Mouse (Mus musculus) midbrain, embryonic 16.5 days (tissue): ENCODE data around the gene Fkbp1b. TPM values are rescaled to one million over a fixed set of nuclear protein-coding genes. Genes with fewer than 3 reads are reported as not detected.
A peak's percentile ranks its signal among the peaks of the same experiment; 100 is the strongest.

ENCODE experiments used
- ATAC-seq: fragments of 200-750 bp; cut with Nextera tagmentation; 2 replicates; pipeline ENCODE4 v1.8.0; 2017; ENCODE audit warnings: moderate TSS enrichment
- H3K27ac ChIP-seq: fragments of 300-500 bp; sonication (generic); 2 replicates; pipeline ENCODE4 v1.5.1; 2014; ENCODE audit warnings: mild to moderate bottlenecking, low read length, mixed read lengths
- H3K27me3 ChIP-seq: fragments of 300-500 bp; sonication (generic); 2 replicates; pipeline ENCODE4 v1.6.1; 2014; ENCODE audit warnings: low read depth, low read length, mixed read lengths; ENCODE audit not compliant: control insufficient read depth, insufficient read depth
- H3K36me3 ChIP-seq: fragments of 300-500 bp; sonication (generic); 2 replicates; pipeline ENCODE4 v1.6.1; 2014; ENCODE audit warnings: mild to moderate bottlenecking, low read length, moderate library complexity, mixed read lengths; ENCODE audit not compliant: control insufficient read depth, insufficient read depth
- H3K4me1 ChIP-seq: fragments of 300-500 bp; sonication (generic); 2 replicates; pipeline ENCODE4 v1.6.1; 2014; ENCODE audit warnings: mild to moderate bottlenecking, low read length, mixed read lengths; ENCODE audit not compliant: control insufficient read depth, insufficient read depth
- H3K4me2 ChIP-seq: fragments of 300-500 bp; sonication (generic); 2 replicates; pipeline ENCODE4 v1.6.1; 2014; ENCODE audit warnings: mild to moderate bottlenecking, low read length, mixed read lengths
- H3K4me3 ChIP-seq: fragments of 300-500 bp; sonication (generic); 2 replicates; pipeline ENCODE4 v1.5.1; 2014; ENCODE audit warnings: low read depth, mild to moderate bottlenecking, low read length, moderate library complexity, mixed read lengths
- H3K9ac ChIP-seq: fragments of 300-500 bp; sonication (generic); 2 replicates; pipeline ENCODE4 v1.6.1; 2014; ENCODE audit warnings: low read depth, low read length, mixed read lengths
- H3K9me3 ChIP-seq: fragments of 300-500 bp; sonication (generic); replicated peaks from 2 replicates; pipeline ENCODE4 v1.6.1; 2014; ENCODE audit warnings: mild to moderate bottlenecking, low read length, mixed read lengths; ENCODE audit not compliant: control insufficient read depth, poor library complexity, severe bottlenecking
- WGBS: fragments of 180-500 bp; shearing (Covaris S2); extraction: QIAGEN DNeasy Blood & Tissue Kit; methylation state at CpG from one replicate; pipeline ENCODE4 v1.1.7; 2014; 5-methylcytosine and 5-hydroxymethylcytosine counted together
- polyA plus RNA-seq: library from polyadenylated mRNA; unstranded; fragments of >200 nt; fragmentation: Nextera tagmentation; extraction: Ambion mirVana; gene quantifications from 2 replicates; pipeline ENCODE4 v1.2.1, GENCODE M21; 2015

Fkbp1b gene
- polyA plus RNA-seq, 1 experiment from 2014 or later, result 43.0 TPM

GRCm38 (mm10) chr12:4875623-4876022 lies 34.2 kb upstream of the Fkbp1b start:
- 74% methylated on average over 8 of the region's 8 CpGs for WGBS
- H3K36me3 ChIP-seq, result peaks cover 5% of the 10 kb centered on the region; the same call in 1 of the 2 replicates
- H3K9ac ChIP-seq, result no peak overlapping the region
- no peak overlapping the region for H3K4me3 ChIP-seq
- H3K4me1 ChIP-seq, result no peaks in the 10 kb centered on the region
- H3K27me3 ChIP-seq, result no peaks in the 10 kb centered on the region
- no peaks in the 10 kb centered on the region for H3K9me3 ChIP-seq
- ATAC-seq, result no peak
- H3K27ac ChIP-seq, result no peak overlapping the region
- no peak overlapping the region for H3K4me2 ChIP-seq

DNA sequence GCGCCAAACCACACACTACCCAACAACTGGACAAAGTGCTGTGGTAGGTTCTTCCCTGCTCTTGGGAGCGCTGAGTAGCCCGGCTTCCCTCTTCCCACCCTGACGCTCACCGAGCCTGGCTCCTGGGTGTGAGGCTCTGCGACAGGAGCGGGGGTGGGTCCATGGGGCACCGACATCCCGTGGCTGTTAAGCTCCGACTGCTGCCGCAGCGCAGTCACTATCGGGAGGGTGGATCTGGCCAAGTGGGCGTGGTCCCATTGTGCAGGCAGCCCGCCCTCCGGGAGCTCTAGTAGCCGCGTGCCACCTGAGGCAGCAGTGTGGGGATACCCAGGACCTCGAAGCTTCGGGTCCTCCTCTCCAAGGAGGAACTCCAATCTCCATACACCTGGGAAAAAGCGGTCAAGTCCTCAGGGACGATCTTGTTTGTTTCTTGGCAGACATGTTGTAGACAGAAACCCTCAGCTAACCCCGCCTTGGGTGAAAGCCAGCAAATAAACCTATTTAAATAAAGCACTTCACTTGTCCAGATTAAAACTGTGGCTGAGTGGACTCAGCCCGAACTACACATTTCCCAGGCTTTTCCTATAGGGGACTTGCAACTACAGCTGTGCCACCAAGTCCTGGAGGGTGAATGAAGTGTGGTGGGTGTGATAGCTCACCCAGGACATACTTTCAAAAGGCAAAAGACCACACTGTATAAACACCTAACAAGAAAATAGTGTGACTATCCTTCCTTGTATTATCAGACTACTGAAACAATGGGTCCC lies 33.0 kb upstream of the Fkbp1b start, which contains the start of gene Mfsd2b:
Gene Mfsd2b (minus strand): TSS at position 199 of the 767 bp plus-strand sequence.
- Histone ChIP-seq H3K9me3 (no peaks in the 10 kb centered on the region), H3K27me3 (no peaks in the 10 kb centered on the region), H3K36me3 (peaks cover 4% of the 10 kb centered on the region; the same call in 1 of the 2 replicates), H3K9ac (peak within 1 kb of the TSS; percentile 70), H3K4me1 (no peaks in the 10 kb centered on the region), H3K4me3 (peak within 1 kb of the TSS; percentile 41), H3K4me2 (peak within 1 kb of the TSS; percentile 85), H3K27ac (no peak within 1 kb of the TSS)
- peak; percentile 84 for ATAC-seq
- 5% methylated on average over 24 of the region's 24 CpGs for WGBS

DNA sequence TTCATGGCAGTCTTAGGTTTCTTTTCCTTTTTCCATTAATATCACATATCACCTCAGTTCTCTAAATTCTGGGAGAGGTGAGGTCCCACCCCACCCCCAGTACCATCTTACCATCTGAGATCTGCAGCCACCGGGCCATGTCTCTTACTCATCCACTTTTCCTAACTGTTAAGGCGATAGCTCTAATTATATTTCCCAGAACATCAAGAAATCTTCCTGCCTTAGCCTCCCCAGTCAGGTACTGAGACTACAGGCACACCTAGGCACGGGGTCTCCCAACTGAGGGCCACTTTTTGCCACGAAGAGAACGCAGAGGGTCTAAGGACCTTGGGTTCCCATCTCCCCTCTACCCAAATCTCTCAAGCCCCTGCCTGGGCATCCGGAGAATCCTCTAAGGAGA lies 32.1 kb upstream of the Fkbp1b start:
- Histone ChIP-seq H3K4me3 (peak overlapping the region; percentile 41; the same call in 1 of the 2 replicates), H3K36me3 (no peaks in the 10 kb centered on the region), H3K4me2 (peak overlapping the region; percentile 85), H3K27ac (no peak overlapping the region), H3K4me1 (no peaks in the 10 kb centered on the region), H3K9me3 (no peaks in the 10 kb centered on the region), H3K9ac (peak overlapping the region; percentile 70; the same call in 1 of the 2 replicates), H3K27me3 (no peaks in the 10 kb centered on the region)
- ATAC-seq, result peak; percentile 26; the same call in 1 of the 2 replicates
- 83% methylated on average over 6 of the region's 6 CpGs for WGBS

DNA sequence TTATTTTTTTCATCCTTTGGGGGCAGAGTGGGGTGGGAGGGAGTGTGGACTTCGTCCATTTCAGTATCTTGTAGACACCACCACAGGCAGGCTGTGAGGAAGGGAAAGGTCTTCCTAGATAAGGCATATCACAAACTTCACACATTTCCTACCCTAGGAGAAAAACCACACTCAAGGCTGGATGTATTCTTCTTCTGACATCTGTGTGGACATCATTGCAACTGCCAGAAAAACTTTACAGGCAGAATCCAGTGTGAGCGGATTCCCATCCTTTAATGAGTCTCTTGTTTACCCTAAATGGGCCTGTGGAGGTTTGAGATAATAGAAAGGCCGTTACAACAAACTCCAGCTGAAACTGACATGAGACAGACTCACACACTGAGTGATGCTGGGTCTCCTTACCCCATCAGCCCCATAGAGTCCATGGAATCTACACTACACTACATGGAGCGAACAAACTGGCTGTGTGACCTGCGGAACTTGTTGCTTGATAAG lies 31.6 kb upstream of the Fkbp1b start:
- no peak overlapping the region for H3K4me3 ChIP-seq
- H3K36me3 ChIP-seq, result no peaks in the 10 kb centered on the region
- 84% methylated on average over 5 of the region's 5 CpGs for WGBS
- H3K27me3 ChIP-seq, result no peaks in the 10 kb centered on the region
- ATAC-seq, result no peak
- H3K9me3 ChIP-seq, result no peaks in the 10 kb centered on the region
- H3K4me2 ChIP-seq, result no peak overlapping the region
- no peaks in the 10 kb centered on the region for H3K4me1 ChIP-seq
- H3K27ac ChIP-seq, result no peak overlapping the region
- H3K9ac ChIP-seq, result no peak overlapping the region

DNA sequence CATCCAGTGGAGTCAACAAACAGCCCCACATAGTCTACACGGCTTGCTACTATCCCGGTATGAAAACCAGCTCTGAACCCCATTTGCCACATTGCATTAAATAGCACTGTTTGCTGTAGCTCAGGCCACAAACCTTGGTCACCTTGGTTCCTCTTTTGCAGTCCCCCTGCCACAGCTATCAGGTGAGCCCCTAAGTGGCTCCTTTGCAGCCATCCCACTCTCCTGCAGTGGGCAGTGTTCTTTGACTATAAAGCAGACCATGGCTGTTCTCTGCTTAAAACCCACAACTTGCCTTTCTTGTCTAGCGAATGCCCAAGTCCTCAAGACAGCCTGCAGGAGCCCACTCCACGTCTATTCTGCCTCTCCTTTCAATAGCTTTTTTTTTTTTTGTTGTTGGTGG lies 30.9 kb upstream of the Fkbp1b start:
- ATAC-seq, result no peak
- WGBS, result 59% methylated on average over 4 of the region's 4 CpGs
- no peaks in the 10 kb centered on the region for H3K27me3 ChIP-seq
- H3K27ac ChIP-seq, result no peak overlapping the region
- no peaks in the 10 kb centered on the region for H3K9me3 ChIP-seq
- H3K9ac ChIP-seq, result no peak overlapping the region
- no peak overlapping the region for H3K4me2 ChIP-seq
- no peaks in the 10 kb centered on the region for H3K36me3 ChIP-seq
- H3K4me1 ChIP-seq, result no peaks in the 10 kb centered on the region
- H3K4me3 ChIP-seq, result no peak overlapping the region

DNA sequence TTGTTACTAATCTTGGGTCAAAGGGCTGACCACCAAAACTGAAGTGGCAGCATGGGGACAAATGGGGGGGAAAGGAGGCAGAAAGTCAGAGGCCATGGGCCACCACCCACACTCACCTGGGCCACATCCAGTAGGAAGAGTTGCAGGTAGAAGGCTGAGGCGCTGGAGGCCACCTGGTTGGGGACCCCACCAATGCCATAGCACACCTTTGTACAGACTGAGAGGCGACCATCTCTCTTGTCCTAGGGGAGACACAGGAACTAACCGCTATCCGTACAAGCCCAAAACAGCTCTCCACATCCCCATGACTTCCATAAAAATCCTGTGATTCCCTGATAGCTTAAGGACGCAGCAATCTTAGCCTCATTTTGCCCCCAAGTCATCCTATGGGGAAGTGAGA lies 29.9 kb upstream of the Fkbp1b start:
- no peak for ATAC-seq
- Histone ChIP-seq H3K4me3 (no peak overlapping the region), H3K27me3 (no peaks in the 10 kb centered on the region), H3K4me1 (no peaks in the 10 kb centered on the region), H3K27ac (no peak overlapping the region), H3K9me3 (no peaks in the 10 kb centered on the region), H3K36me3 (no peaks in the 10 kb centered on the region), H3K4me2 (no peak overlapping the region), H3K9ac (no peak overlapping the region)
- 91% methylated on average over 5 of the region's 5 CpGs for WGBS

DNA sequence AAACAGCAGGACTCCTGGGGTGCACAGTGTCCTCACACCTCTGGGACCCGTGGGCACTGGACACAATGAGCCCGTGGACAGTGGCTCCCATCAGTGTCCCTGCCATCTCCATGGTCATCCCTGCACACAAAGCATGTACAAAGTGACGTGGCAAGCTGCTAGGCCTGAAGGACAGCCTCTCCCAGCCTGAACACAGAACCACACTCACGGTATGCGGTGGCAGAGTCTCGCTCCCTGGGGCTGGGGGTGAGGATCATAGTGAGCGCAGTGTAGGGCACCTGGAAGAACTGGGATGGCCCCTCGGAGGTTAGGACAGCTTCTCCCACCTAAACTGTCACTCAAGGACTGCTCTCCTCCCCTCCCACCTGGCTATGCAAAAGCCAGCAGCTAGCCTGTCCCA lies 27.5 kb upstream of the Fkbp1b start:
- Histone ChIP-seq H3K27ac (no peak overlapping the region), H3K9me3 (no peaks in the 10 kb centered on the region), H3K36me3 (no peaks in the 10 kb centered on the region), H3K4me2 (no peak overlapping the region), H3K4me3 (no peak overlapping the region), H3K27me3 (no peaks in the 10 kb centered on the region), H3K9ac (no peak overlapping the region), H3K4me1 (no peaks in the 10 kb centered on the region)
- 80% methylated on average over 8 of the region's 8 CpGs for WGBS
- ATAC-seq, result no peak

DNA sequence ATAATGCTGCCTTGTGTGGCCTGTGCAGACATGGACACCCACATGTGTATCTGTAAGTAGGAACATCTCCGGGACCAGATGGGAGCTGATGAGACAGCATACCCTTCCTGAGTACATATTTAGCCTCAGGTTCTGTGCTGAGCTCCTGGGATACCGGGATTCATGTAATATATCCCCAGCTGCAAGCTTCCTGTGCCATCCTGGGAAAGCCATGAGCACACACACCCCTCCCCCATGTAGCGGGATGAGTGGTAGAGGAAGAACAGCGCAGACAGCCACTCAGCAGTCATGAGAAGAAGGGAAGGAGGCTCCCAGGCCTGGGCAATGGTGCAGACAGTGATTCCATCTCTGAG lies 22.9 kb upstream of the Fkbp1b start:
- Histone ChIP-seq H3K27ac (no peak overlapping the region), H3K4me3 (no peak overlapping the region), H3K9me3 (no peaks in the 10 kb centered on the region), H3K4me2 (no peak overlapping the region), H3K4me1 (no peaks in the 10 kb centered on the region), H3K27me3 (no peaks in the 10 kb centered on the region), H3K36me3 (no peaks in the 10 kb centered on the region), H3K9ac (no peak overlapping the region)
- no peak for ATAC-seq
- 82% methylated on average over 4 of the region's 4 CpGs for WGBS

- no peaks in the 10 kb centered on the region for H3K27me3 ChIP-seq
- H3K4me2 ChIP-seq, result no peak overlapping the region
- no peak overlapping the region for H3K4me3 ChIP-seq
- 82% methylated on average over 4 of the region's 4 CpGs for WGBS
- H3K27ac ChIP-seq, result no peak overlapping the region
- no peak overlapping the region for H3K9ac ChIP-seq
- no peak for ATAC-seq
- H3K36me3 ChIP-seq, result no peaks in the 10 kb centered on the region
- H3K4me1 ChIP-seq, result no peaks in the 10 kb centered on the region
- H3K9me3 ChIP-seq, result no peaks in the 10 kb centered on the region
Observed at GRCm38 (mm10) chr12:4863654-4864337, 22.4 kb upstream of the Fkbp1b start.
